Mouse (Mus musculus) CH12.LX (cell line): ENCODE results near the gene Cyb561a3. TPM values are rescaled to one million over a fixed set of nuclear protein-coding genes. Genes with fewer than 3 reads are reported as not detected.

Experiments used
- DNase-seq: peaks from one replicate; pipeline ENCODE4 v3.0.0-alpha.2; 2013; ENCODE audit errors: extremely low read depth
- H3K27ac ChIP-seq: 2 replicates; pipeline ENCODE4 v1.5.1; 2012; ENCODE audit warnings: low read depth, mild to moderate bottlenecking, control low read depth, moderate library complexity; ENCODE audit not compliant: insufficient read depth
- H3K27me3 ChIP-seq: replicated peaks from 2 replicates; pipeline ENCODE3; 2012; ENCODE audit warnings: inconsistent platforms
- H3K36me3 ChIP-seq, 2 experiments: replicated peaks in 1 of 2; 2 replicates each; pipeline versions ENCODE3 to v1.6.1; 2012; ENCODE audit warnings: inconsistent platforms in 1 of 2, low read length in 1 of 2, mild to moderate bottlenecking in 1 of 2, mixed read lengths in 1 of 2, moderate library complexity in 1 of 2; ENCODE audit not compliant: control insufficient read depth in 1 of 2, insufficient read depth in 1 of 2
- H3K4me1 ChIP-seq, 2 experiments: 2 replicates each; pipeline ENCODE4 v1.6.1; 2012; ENCODE audit warnings: inconsistent platforms in 1 of 2, moderate library complexity in 1 of 2; ENCODE audit not compliant: insufficient read depth in 2 of 2, control insufficient read depth in 1 of 2
- H3K4me2 ChIP-seq: 2 replicates; pipeline ENCODE4 v1.6.1; 2012; ENCODE audit warnings: low read depth, mild to moderate bottlenecking, control low read depth; ENCODE audit not compliant: poor library complexity, insufficient read depth, severe bottlenecking
- H3K4me3 ChIP-seq, 3 experiments: fragments of 150-350 bp in 1 of 3; sonication (generic) in 1 of 3; replicated peaks in 1 of 3; 2 replicates each; pipeline versions ENCODE3 to v1.5.1; 2011 to 2012; ENCODE audit warnings: low read depth in 2 of 3, low read length in 2 of 3, mild to moderate bottlenecking in 2 of 3, moderate library complexity in 2 of 3, control low read depth in 1 of 3, improper control_type of control experiment in 1 of 3, inconsistent platforms in 1 of 3, mixed read lengths in 1 of 3; ENCODE audit not compliant: poor library complexity in 1 of 3
- H3K79me2 ChIP-seq: replicated peaks from 2 replicates; pipeline ENCODE4 v1.6.1; 2012; ENCODE audit warnings: mild to moderate bottlenecking, moderate library complexity; ENCODE audit not compliant: control insufficient read depth, poor library complexity, insufficient read depth, severe bottlenecking; ENCODE audit errors: extremely low read depth
- H3K9ac ChIP-seq: 2 replicates; pipeline ENCODE4 v1.6.1; 2012; ENCODE audit warnings: low read depth, mild to moderate bottlenecking, control low read depth, moderate library complexity; ENCODE audit not compliant: insufficient read depth
- H3K9me3 ChIP-seq: replicated peaks from 2 replicates; pipeline ENCODE3; 2012; ENCODE audit warnings: low read length, inconsistent platforms, mixed read lengths
- CHD1 ChIP-seq: IDR thresholded peaks from 2 replicates; pipeline ENCODE4 v1.6.1; 2012; ENCODE audit warnings: low read depth, low read length, improper control_type of control experiment, inconsistent platforms
- CTCF ChIP-seq, 2 experiments: IDR thresholded peaks in 1 of 2; conservative IDR thresholded peaks in 1 of 2; 2 replicates each; pipeline ENCODE4 v1.5.1; 2011 to 2012; ENCODE audit warnings: low read depth in 2 of 2, low read length in 2 of 2, improper control_type of control experiment in 1 of 2, inconsistent platforms in 1 of 2, mild to moderate bottlenecking in 1 of 2, moderate library complexity in 1 of 2
- E2F4 ChIP-seq: IDR thresholded peaks from 2 replicates; pipeline ENCODE4 v1.6.1; 2011; ENCODE audit warnings: low read depth, low read length, improper control_type of control experiment; ENCODE audit not compliant: insufficient replicate concordance
- HCFC1 ChIP-seq: IDR thresholded peaks from 2 replicates; pipeline ENCODE4 v1.6.1; 2012; ENCODE audit warnings: low read depth, mild to moderate bottlenecking, inconsistent platforms, low read length, improper control_type of control experiment
- IRF4 ChIP-seq: IDR thresholded peaks from 2 replicates; pipeline ENCODE4 v1.6.1; 2014; ENCODE audit warnings: low read depth, mild to moderate bottlenecking, inconsistent platforms, low read length, improper control_type of control experiment
- JUND ChIP-seq: conservative IDR thresholded peaks from 2 replicates; pipeline ENCODE4 v1.6.1; 2011; ENCODE audit warnings: low read depth, low read length, improper control_type of control experiment
- MAX ChIP-seq: IDR thresholded peaks from 2 replicates; pipeline ENCODE4 v1.6.1; 2011; ENCODE audit warnings: low read length, improper control_type of control experiment
- MEF2A ChIP-seq: IDR thresholded peaks from 2 replicates; pipeline ENCODE4 v1.6.1; 2014; ENCODE audit warnings: low read depth, mild to moderate bottlenecking, inconsistent platforms, low read length, improper control_type of control experiment, borderline replicate concordance
- MXI1 ChIP-seq: IDR thresholded peaks from 2 replicates; pipeline ENCODE4 v1.6.1; 2011; ENCODE audit warnings: mild to moderate bottlenecking, low read depth, low read length, improper control_type of control experiment
- MYC ChIP-seq: IDR thresholded peaks from 2 replicates; pipeline ENCODE4 v1.6.1; 2011; ENCODE audit warnings: low read depth, mild to moderate bottlenecking, improper control_type of control experiment, low read length
- NRF1 ChIP-seq: IDR thresholded peaks from 2 replicates; pipeline ENCODE4 v1.6.1; 2014; ENCODE audit warnings: low read depth, mild to moderate bottlenecking, inconsistent platforms, low read length, improper control_type of control experiment, moderate library complexity
- PAX5 ChIP-seq: IDR thresholded peaks from 2 replicates; pipeline ENCODE4 v1.6.1; 2012; ENCODE audit warnings: low read length, inconsistent platforms, mixed read lengths
- POLR2AphosphoS2 ChIP-seq: IDR thresholded peaks from 2 replicates; pipeline ENCODE4 v1.6.1; 2011; ENCODE audit warnings: low read depth, low read length, improper control_type of control experiment
- RAD21 ChIP-seq: IDR thresholded peaks from 2 replicates; pipeline ENCODE4 v1.6.1; 2011; ENCODE audit warnings: low read depth, mild to moderate bottlenecking, low read length, improper control_type of control experiment, moderate library complexity
- SIN3A ChIP-seq: IDR thresholded peaks from 2 replicates; pipeline ENCODE4 v1.6.1; 2012; ENCODE audit warnings: low read length, improper control_type of control experiment, inconsistent platforms
- SMC3 ChIP-seq: IDR thresholded peaks from 2 replicates; pipeline ENCODE4 v1.6.1; 2011; ENCODE audit warnings: low read depth, low read length, improper control_type of control experiment
- TBP ChIP-seq: conservative IDR thresholded peaks from 2 replicates; pipeline ENCODE4 v1.6.1; 2011; ENCODE audit warnings: low read depth, low read length, improper control_type of control experiment
- TCF12 ChIP-seq: IDR thresholded peaks from 2 replicates; pipeline ENCODE4 v1.6.1; 2014; ENCODE audit warnings: low read depth, mild to moderate bottlenecking, inconsistent platforms, low read length, improper control_type of control experiment
- USF2 ChIP-seq: conservative IDR thresholded peaks from 2 replicates; pipeline ENCODE4 v1.6.1; 2011; ENCODE audit warnings: low read depth, low read length, improper control_type of control experiment
- ZKSCAN1 ChIP-seq: IDR thresholded peaks from 2 replicates; pipeline ENCODE4 v1.6.1; 2012; ENCODE audit warnings: low read depth, inconsistent platforms, low read length, improper control_type of control experiment, borderline replicate concordance
- ZNF384 ChIP-seq: IDR thresholded peaks from 2 replicates; pipeline ENCODE4 v1.6.1; 2012; ENCODE audit warnings: low read depth, low read length, improper control_type of control experiment, inconsistent platforms
- dilution Hi-C: fragments of 300-500 bp; cut with MboI; formaldehyde crosslinking; loops from 2 replicates; pipeline ENCODE4 v1.14.3; 2020; ENCODE audit warnings: low sequenced_read_pairs; ENCODE audit not compliant: extremely low pct_unique_long_range_greater_than_20kb, extremely low pct_ligation_motif_present
- in situ Hi-C: fragments of 300-500 bp; cut with MboI; formaldehyde crosslinking; loops from 3 replicates; pipeline ENCODE4 v1.14.3; 2019; ENCODE audit warnings: low sequenced_read_pairs, low pct_ligation_motif_present, low pct_unique_long_range_greater_than_20kb, mixed read lengths
- polyA plus RNA-seq: library from polyadenylated mRNA; unstranded; fragments of >175 nt; gene quantifications from 2 replicates; pipeline ENCODE4 v1.2.1, GENCODE M21; 2012; ENCODE audit warnings: low read depth; ENCODE audit not compliant: insufficient read length
- total RNA-seq, 2 experiments: library from RNA; depleted of rRNA; stranded (reverse); fragments of 300-350 nt in 1 of 2; fragments of >200 nt in 1 of 2; gene quantifications; 2 replicates each; pipeline ENCODE4 v1.2.3; 2012 to 2014

The Cyb561a3 gene
- total and polyA plus RNA-seq, 3 experiments: 137 to 327 (median 211) TPM

DNA sequence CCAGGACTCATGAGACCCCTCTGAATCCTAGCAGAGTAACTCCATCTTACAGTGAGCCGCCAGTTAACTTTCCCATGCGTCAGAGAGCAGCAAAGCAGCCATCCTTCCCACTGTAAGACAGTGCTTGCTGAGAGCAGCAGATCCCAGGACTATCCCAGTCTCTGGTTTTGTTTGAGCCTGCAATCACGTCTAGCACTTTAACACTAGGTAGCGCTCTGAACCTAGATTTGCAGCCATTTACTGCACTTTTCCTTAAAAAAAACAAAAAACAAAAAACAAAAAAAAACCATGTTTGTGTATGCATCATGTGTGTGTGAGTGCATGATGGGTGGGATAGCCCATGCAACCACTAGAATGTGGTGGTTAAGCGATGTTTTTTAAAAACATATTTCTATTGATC, 16.9 kb upstream of the Cyb561a3 start:
- TF ChIP-seq CTCF (conservative IDR thresholded peaks at IDR 0.05 in 1 of 2, IDR thresholded peaks at IDR 0.05 in 1 of 2; ENCODE audit: low read depth in 2 of 2, low read length in 2 of 2) (peak in 1 of 2 experiments; percentile 77; a peak in 2 of 4 replicates), RAD21 (peak; percentile 81), JUND (no peak), HCFC1 (no peak), SMC3 (peak; percentile 72), TCF12 (no peak), ZKSCAN1 (peak; percentile 59; the same call in 1 of the 2 replicates), ZNF384 (peak; percentile 91), MYC (0 out of 2 replicates have a peak, but pooled peaks have one; percentile 19)
- TF ChIP-seq, all 38 proteins: peak for 6
- no peak for DNase-seq
- Histone ChIP-seq H3K4me1 (peaks cover 2 to 17% of the 10 kb centered on the region in 2 experiments; a peak in 3 of 4 replicates), H3K79me2 (peaks cover under 1% of the 10 kb centered on the region; the same call in 1 of the 2 replicates), H3K4me3 (no peak overlapping the region), H3K27ac (no peak overlapping the region), H3K36me3 (no peaks in the 10 kb centered on the region), H3K9me3 (no peaks in the 10 kb centered on the region), H3K27me3 (no peaks in the 10 kb centered on the region), H3K4me2 (no peak overlapping the region), H3K9ac (no peak overlapping the region)
- in situ Hi-C loops: loop anchor here (5.0 kb wide), 1 partner anchor 42 kb away; no protein-coding TSS in a partner anchor
- dilution Hi-C loops: no loop called here

- Histone ChIP-seq H3K4me2 (no peak overlapping the region), H3K9me3 (no peaks in the 10 kb centered on the region), H3K27me3 (no peaks in the 10 kb centered on the region), H3K79me2 (no peaks in the 10 kb centered on the region), H3K4me3 (no peak overlapping the region), H3K27ac (no peak overlapping the region), H3K4me1 (peaks cover 0 to 12% of the 10 kb centered on the region in 2 experiments; a peak in 2 of 4 replicates), H3K36me3 (no peaks in the 10 kb centered on the region)
- dilution Hi-C loops (no loop called here), in situ Hi-C loops (loop anchor here (5.0 kb wide), 1 partner anchor 41 kb away; no protein-coding TSS in a partner anchor)
- DNase-seq: no peak
- TF ChIP-seq TBP: no peak
- TF ChIP-seq MEF2A: no peak
- TF ChIP-seq PAX5: no peak
- no peak for TF ChIP-seq MXI1
- no peak for TF ChIP-seq JUND
- TF ChIP-seq SIN3A: no peak
- TF ChIP-seq TCF12: no peak
- TF ChIP-seq MYC: no peak
- TF ChIP-seq IRF4: no peak
- no peak for TF ChIP-seq CHD1
- TF ChIP-seq USF2: no peak
- TF ChIP-seq NRF1: no peak
- no peak for TF ChIP-seq RAD21
- TF ChIP-seq CTCF (conservative IDR thresholded peaks at IDR 0.05 in 1 of 2, IDR thresholded peaks at IDR 0.05 in 1 of 2; ENCODE audit: low read depth in 2 of 2, low read length in 2 of 2): no peak
- TF ChIP-seq MAX: no peak
- no peak for TF ChIP-seq HCFC1
- TF ChIP-seq POLR2AphosphoS2: no peak
- no peak for TF ChIP-seq E2F4
- TF ChIP-seq, all 38 proteins: peak for 0
- H3K9ac ChIP-seq: no peak overlapping the region
Measured at GRCm38 (mm10) chr19:10561558-10562314, 15.2 kb upstream of the Cyb561a3 start.
